Mouse (Mus musculus) lung, postnatal 0 days (tissue): ENCODE results near the gene Gse1.

ENCODE experiments used
- CTCF ChIP-seq: IDR thresholded peaks from 2 replicates; pipeline ENCODE4 v1.5.1; 2016; ENCODE audit warnings: antibody characterized with exemption, mild to moderate bottlenecking
- EP300 ChIP-seq: IDR thresholded peaks from 2 replicates; pipeline ENCODE4 v1.6.1; 2016; ENCODE audit warnings: antibody characterized with exemption, mild to moderate bottlenecking, control low read depth

DNA sequence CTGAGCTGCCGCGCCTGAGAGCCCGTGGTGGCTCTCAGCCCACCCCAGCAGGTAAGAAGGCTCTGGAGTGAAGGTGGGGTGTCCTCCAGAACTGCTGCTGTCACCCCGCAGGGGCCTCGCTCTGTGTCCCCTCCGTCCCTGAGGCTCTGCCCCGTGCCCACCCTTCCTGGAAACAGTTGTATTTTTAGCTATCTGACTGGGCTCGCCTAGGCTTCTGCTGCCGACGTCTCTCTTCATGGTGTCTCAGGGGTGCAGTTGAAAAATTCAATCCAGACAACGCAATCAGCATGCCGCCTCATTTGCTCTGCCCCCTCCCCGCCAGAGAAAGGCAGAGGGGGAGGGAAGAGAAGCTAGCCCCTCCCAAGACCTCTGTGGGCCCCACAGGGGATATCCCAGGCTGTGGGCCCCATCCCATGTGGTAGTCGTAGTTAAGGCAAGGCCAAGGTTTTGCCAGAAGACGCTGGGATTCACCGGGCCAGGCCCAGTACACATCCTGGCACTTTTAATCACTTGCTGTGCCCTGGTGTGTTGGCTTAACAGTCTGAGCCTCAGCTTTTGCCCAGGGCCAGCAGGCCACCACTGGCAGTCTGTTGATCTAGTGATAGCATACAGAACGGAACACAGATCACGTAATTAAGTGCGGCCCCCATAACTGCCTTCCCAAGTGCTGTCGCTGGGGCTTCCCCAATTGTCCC lies 328.1 kb downstream of the Gse1 start:
- TF ChIP-seq CTCF (no peak), EP300 (no peak)
